Comparison of ENCODE assay signal across 25 mouse cellular contexts in the genomic region with DNA sequence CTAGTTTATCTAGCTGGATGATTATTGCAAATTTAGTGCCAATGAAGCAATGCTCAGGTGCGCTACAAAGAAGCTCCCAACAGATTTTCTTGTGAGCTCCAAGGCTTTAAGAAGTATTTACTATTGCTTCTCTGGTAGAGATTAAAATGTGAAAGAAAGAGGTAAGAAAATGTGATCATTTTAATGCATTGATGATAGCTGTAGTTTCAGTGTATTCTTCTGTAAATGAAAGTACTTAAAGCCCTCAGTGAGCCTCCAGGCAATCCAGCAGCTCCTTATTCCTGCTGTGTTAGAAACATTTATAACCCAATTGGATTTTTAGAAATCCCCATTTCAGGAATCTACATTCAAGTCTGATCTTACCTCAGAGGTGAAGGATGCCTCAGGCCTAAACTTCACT.
"Had no signal": no experiment of that assay in that cellular context is flagged by ENCODE, and none has a peak within 500 bp of the region (broad histone marks: within the 10 kb centered on the region; RNA-seq: fewer than 3 reads in every experiment).

No protein-coding gene starts in this region.

- H3K9me3 ChIP-seq: heart, embryonic 10.5 days; heart, embryonic 12.5 days; hindbrain, embryonic 10.5 days; hindbrain, embryonic 12.5 days; hindbrain, embryonic 15.5 days; kidney, embryonic 15.5 days; limb, embryonic 13.5 days; limb, embryonic 15.5 days; liver, embryonic 12.5 days had no signal

- H3K4me3 ChIP-seq: heart, embryonic 10.5 days; heart, embryonic 12.5 days; hindbrain, embryonic 10.5 days; hindbrain, embryonic 12.5 days; hindbrain, embryonic 15.5 days; kidney, embryonic 15.5 days; limb, embryonic 13.5 days; limb, embryonic 15.5 days; liver, embryonic 12.5 days had no signal

- ATAC-seq: hindbrain, postnatal 0 days; intestine, embryonic 16.5 days; liver, embryonic 12.5 days had no signal

- H3K9ac ChIP-seq: heart, embryonic 12.5 days; hindbrain, embryonic 12.5 days; hindbrain, embryonic 15.5 days; kidney, embryonic 15.5 days; limb, embryonic 13.5 days; limb, embryonic 15.5 days; liver, embryonic 12.5 days had no signal

- H3K27ac ChIP-seq: heart, embryonic 10.5 days; hindbrain, embryonic 10.5 days; hindbrain, embryonic 12.5 days; hindbrain, embryonic 15.5 days; hindbrain, postnatal 0 days; kidney, embryonic 15.5 days; kidney, postnatal 0 days; limb, embryonic 13.5 days; limb, embryonic 15.5 days; liver, embryonic 12.5 days had no signal

- DNase-seq: gastrocnemius, postnatal 14 days; gastrocnemius, postnatal 36 days; heart, adult 18-20 months; heart, postnatal 10 days; heart, postnatal 4 days; kidney, adult 11 months; kidney, adult 2 months; kidney, adult 9 months; kidney, postnatal 14 days; kidney, postnatal 36 days; layer of hippocampus, adult 9-11 months; layer of hippocampus, postnatal 36 days; left cerebral cortex, postnatal 4 days had no signal

- H3K4me1 ChIP-seq: heart, embryonic 10.5 days; heart, embryonic 12.5 days; hindbrain, embryonic 10.5 days; hindbrain, embryonic 12.5 days; hindbrain, embryonic 15.5 days; kidney, embryonic 15.5 days; limb, embryonic 13.5 days; limb, embryonic 15.5 days; liver, embryonic 12.5 days had no signal

- H3K4me2 ChIP-seq: heart, embryonic 12.5 days; hindbrain, embryonic 12.5 days; hindbrain, embryonic 15.5 days; kidney, embryonic 15.5 days; limb, embryonic 13.5 days; limb, embryonic 15.5 days; liver, embryonic 12.5 days had no signal

- H3K36me3 ChIP-seq: heart, embryonic 10.5 days; heart, embryonic 12.5 days; hindbrain, embryonic 10.5 days; hindbrain, embryonic 12.5 days; hindbrain, embryonic 15.5 days; kidney, embryonic 15.5 days; limb, embryonic 13.5 days; limb, embryonic 15.5 days; liver, embryonic 12.5 days had no signal

- H3K27me3 ChIP-seq: heart, embryonic 12.5 days; hindbrain, embryonic 12.5 days; hindbrain, embryonic 15.5 days; kidney, embryonic 15.5 days; limb, embryonic 13.5 days; limb, embryonic 15.5 days; liver, embryonic 12.5 days had no signal
